Mouse (Mus musculus): ENCODE measurements around the gene Ddx3y. TPM values are rescaled to one million over a fixed set of nuclear protein-coding genes. Genes with fewer than 3 reads are reported as not detected.

Ddx3y gene
- total RNA-seq (2021), result 10 to 100 TPM in 1 of 2 experiments, not detected in 1; 68.8 TPM
- long read RNA-seq, experiment 1, result 0 reads
- long read RNA-seq, experiment 2, full-length matches to known transcripts, result 37 of 71 reads
- long read RNA-seq, experiment 2, partial matches to known transcripts, result 4 of 71 reads
- long read RNA-seq, experiment 2, other reads (novel, unspliced or antisense), result 30 of 71 reads

DNA sequence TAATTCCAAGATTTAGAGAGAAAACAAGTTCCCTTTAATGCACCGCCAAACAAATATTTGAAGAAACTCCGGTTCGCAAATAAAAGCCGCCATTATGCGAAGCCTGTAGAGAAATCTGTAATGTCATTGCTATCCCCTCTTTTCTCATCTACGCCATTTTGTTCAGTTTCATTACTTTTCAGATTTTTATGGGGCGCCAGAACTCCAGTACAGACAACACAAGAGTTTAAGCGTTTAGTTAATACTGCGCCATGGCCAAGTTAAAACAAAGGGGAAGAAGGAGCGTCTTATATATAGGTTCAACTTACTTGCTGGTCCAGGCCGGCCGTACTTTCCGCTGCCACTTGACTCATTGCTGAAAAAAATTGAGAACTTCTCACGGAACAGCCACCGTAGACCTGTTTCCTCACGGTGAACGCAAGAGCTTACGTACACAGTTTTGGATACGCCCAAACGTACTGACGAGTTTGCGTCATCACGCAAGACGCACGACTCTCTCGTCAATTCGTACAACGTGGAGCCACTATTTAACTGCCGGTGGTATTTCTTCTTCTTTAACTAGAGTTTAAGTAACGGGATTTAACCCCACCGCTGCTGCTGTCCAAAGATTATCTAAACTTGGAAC, at the start of gene Ddx3y:
TSS of gene Ddx3y (minus strand) at position 459 of the 625 bp plus-strand sequence.
- peak; percentile 79 for DNase-seq
- no peak within 1 kb of the TSS for H3K27ac ChIP-seq
- no peak for TF ChIP-seq CTCF (IDR thresholded peaks at IDR 0.05)
- no peak within 1 kb of the TSS for H3K4me3 ChIP-seq
- intact Hi-C loops (cut with DNase I), result no loop called here

DNA sequence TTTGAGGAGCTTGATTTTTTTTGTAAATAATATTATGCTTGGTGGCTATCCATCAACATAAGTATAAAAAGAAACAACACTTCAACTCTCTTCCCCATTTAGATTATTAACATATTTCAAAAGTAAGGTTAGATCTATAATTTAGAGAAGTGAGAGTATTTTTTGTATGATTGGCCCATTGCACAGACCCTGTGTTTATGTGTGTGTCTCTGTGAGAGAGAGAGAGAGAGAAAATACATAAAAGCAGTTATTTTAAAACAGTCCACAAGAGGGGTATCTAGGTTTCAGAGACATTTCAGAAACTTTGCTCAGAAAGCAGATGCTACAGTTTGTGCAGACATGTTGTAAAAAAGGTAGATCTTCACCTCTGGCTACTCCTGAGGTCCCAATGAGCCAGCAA, 7.3 kb upstream of the Ddx3y start:
- DNase-seq, result no peak
- Histone ChIP-seq H3K27ac (no peak overlapping the region), H3K4me3 (no peak overlapping the region)
- intact Hi-C loops (cut with DNase I), result no loop called here
- no peak for TF ChIP-seq CTCF (IDR thresholded peaks at IDR 0.05)

DNA sequence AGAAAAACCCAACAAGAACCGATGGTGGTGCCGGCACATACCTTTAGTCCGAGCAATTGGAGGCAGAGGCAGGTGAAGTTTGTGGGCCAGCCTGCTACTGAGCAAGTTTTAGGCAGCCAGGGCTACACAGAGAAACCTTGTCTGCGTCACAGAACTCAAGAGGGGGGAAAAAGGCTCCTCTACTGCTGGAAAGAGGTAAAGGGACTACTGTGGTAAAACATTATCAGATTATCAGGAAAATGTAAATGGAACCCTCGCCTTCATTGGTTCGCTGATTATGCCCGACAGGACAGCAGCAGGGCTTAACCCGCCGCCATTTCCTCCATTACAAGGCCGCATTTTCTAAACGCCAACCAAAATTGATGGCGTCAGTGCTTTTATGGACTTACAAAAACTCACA, 694 bp downstream of the Ddx3y start:
- TF ChIP-seq CTCF (IDR thresholded peaks at IDR 0.05), result no peak
- DNase-seq, result peak; percentile 21
- no peak overlapping the region for H3K4me3 ChIP-seq
- H3K27ac ChIP-seq, result no peak overlapping the region
- intact Hi-C loops (cut with DNase I), result no loop called here

DNA sequence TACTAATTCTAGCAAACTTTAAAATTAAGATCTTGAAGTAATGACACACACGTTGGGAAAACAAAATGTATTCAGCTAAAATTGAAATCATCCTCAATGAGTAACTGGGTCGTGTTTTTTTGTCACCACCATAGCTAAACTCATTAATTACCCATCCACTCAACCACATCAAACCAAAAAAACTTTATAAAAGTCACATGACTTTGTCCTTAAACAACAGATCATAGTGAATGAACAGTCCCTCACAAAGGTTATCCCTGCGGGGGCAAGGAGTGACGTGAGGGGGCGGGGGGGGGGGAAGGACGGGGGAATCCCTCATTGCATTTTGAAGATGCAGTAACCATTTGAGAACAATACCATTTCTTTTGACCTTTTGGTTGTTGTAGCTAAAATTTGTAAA, 40.3 kb downstream of the Ddx3y start:
- intact Hi-C loops (cut with DNase I), result no loop called here
- Histone ChIP-seq H3K27ac (no peak overlapping the region), H3K4me3 (no peak overlapping the region)
- no peak for DNase-seq
- no peak for TF ChIP-seq CTCF (IDR thresholded peaks at IDR 0.05)

DNA sequence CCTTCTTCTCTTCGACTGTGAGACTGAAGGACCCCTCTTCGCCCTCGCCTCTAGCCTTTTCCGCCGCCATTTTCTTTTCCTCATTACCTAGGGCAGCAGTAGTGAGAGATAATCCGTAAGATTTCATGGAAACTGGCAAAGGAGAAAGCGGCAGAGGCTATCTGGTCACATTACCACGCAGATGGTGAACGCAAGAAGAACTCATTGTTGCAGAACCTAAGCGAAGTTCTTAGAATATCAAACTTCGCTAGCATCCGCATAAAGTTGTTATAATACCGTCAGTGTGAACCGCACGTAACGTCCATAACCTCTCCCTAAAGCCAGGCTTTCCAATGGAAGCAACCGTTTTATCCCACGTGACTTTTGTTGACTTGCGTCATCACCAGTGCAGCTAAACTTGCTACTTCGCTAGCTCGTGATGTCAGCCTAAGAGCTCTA, 41.0 kb downstream of the Ddx3y start, which contains the start of gene Uty:
TSS of gene Uty (minus strand) at position 334 of the 438 bp plus-strand sequence.
- TF ChIP-seq CTCF (IDR thresholded peaks at IDR 0.05), result no peak
- peak; percentile 68 for DNase-seq
- H3K4me3 ChIP-seq, result no peak within 1 kb of the TSS
- H3K27ac ChIP-seq, result no peak within 1 kb of the TSS
- intact Hi-C loops (cut with DNase I), result no loop called here

DNA sequence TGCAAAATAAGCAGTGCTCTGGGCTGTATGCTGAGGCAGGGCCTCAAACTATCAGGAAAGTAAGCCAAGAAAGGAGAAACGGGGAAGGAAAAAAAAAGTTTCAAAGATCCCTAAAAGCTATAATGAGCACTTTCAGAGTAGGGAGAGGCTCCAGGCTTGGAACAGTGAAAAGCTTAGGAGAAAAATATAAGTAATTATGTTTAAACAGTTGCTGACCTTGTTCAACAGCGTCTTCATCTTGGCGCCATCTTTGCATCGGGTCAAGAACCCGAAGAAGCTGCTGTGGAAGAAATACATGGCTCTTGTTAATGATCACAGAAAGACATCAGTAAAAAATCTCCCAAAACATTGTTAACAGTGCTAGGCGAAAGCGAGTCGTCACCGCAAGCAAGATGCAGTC, 41.5 kb downstream of the Ddx3y start:
- no peak for DNase-seq
- no peak for TF ChIP-seq CTCF (IDR thresholded peaks at IDR 0.05)
- intact Hi-C loops (cut with DNase I), result no loop called here
- Histone ChIP-seq H3K27ac (no peak overlapping the region), H3K4me3 (no peak overlapping the region)

DNA sequence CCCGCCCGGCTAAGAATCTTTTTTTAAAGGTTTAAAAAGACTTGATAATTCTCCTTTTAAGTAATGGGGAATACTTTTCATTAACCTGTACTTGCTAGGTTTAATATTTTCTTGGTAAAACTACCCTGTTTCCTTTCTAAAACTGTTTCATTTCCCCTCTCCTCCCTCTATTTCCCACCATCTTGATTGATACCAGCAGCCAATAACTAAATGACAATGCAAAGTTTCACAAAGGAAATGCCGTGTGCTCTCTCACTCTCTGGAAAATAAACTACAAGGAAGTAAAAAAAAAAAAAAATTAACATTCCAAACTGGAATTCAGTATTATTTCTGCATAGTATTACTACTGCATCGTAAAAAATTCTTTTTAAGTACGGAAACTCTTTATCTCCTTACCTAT, 42.0 kb downstream of the Ddx3y start:
- no peak for TF ChIP-seq CTCF (IDR thresholded peaks at IDR 0.05)
- no peak for DNase-seq
- intact Hi-C loops (cut with DNase I), result no loop called here
- Histone ChIP-seq H3K4me3 (no peak overlapping the region), H3K27ac (no peak overlapping the region)

DNA sequence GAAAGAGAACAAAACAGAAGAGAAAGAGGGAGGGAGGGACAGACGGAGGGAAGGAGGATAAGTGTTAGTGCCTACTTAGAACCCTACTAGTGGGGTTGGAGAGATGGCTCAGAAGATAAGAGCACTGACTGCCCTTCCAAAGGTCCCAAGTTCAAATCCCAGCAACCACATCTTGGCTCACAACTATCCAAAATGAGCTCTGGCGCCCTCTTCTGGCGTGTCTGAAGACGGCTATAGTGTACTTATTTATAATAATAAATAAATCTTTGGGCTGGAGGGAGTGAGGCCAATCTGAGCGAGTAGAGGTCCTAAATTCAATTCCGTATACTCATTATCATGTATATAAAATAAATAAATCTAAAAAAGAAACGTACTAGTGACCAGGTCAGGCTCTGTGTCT, 66.4 kb downstream of the Ddx3y start:
- intact Hi-C loops (cut with DNase I), result no loop called here
- no peak for DNase-seq
- Histone ChIP-seq H3K4me3 (no peak overlapping the region), H3K27ac (no peak overlapping the region)
- no peak for TF ChIP-seq CTCF (IDR thresholded peaks at IDR 0.05)

Other genes with a start within 250 kb of the Ddx3y start
- gene Uty, start 40.9 kb downstream of the Ddx3y start, total RNA-seq (2021), result 10 to 100 TPM in 1 of 2 experiments, not detected in 1; 16.7 TPM
- gene Usp9y, start 173.2 kb upstream of the Ddx3y start, total RNA-seq (2021), result not detected

Data from gastrocnemius, adult 2 months (tissue).